Mouse (Mus musculus): Measurements from ENCODE around the gene Lef1.

The Lef1 gene

GRCm38 (mm10) chr3:131141546-131141945, 31.3 kb downstream of the Lef1 start:
- DNase-seq: peak; percentile 73

- DNase-seq: no peak
These were observed 34.0 kb downstream of the Lef1 start for GRCm38 (mm10) chr3:131144250-131144649.

DNA sequence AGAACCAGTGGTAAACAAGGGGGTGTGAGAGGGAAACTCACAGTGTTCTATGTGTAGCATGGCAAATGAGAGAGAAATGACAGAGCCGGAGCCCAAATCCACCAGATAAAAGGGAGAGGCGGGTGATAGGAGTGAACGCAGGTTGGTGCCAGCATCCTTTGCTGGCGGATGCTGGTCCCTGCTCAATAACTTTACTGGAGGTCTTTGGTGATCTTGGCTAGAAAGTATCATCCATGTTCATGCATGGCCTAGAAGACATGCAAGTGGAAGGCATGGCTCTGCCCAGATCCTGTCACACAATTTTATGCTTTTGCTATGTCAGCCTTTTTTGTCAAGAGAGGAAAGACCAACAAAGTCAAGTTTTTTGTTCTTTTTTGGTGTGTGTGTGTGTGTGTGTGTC, 42.6 kb downstream of the Lef1 start:
- no peak for DNase-seq

DNA sequence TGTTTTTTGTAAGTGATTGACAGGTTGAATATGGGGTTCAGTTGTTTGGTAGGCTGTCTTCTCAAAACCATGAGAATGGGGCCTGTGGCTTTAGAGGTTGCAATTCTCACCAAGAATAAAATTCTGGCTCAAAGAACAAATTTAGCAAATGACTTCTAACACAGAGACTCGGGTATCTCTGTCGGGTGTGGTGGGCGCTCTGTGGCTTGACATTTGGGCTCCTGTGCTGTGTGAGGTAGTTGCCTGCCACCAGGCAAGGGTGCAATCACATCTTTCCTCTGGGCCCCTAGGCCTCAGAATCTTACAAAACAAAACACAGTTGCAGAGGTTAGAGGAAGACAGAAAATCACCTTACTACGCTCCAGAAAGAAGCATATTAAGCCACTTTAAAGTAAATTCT, 43.6 kb downstream of the Lef1 start:
- DNase-seq: no peak

GRCm38 (mm10) chr3:131154576-131154975, 44.3 kb downstream of the Lef1 start:
- DNase-seq: no peak

- no peak for DNase-seq
These were observed 44.8 kb downstream of the Lef1 start for GRCm38 (mm10) chr3:131155066-131155465.

- DNase-seq: no peak
These were observed 45.4 kb downstream of the Lef1 start for GRCm38 (mm10) chr3:131155657-131156056.

GRCm38 (mm10) chr3:131156377-131156776, 46.1 kb downstream of the Lef1 start:
- DNase-seq: no peak

DNA sequence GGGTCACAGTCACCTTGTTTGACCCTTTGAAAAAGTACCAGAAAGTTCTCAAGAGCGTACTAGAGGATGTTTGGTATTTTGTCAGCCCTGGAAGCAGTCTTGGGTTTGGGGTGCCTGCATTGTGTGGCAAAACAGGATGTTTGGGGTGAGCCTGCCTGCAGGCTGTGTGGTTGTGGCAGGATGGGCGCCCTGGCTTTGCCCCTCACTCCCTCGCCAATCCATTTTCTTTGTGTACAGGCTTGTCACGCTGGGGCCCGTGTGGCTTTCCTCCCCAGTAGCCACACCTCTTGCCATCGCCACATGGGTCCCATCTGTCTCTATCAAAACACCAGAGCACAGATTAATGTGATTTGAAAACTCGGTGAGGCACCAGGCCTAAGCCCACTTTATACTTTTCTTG, 47.2 kb downstream of the Lef1 start:
- no peak for DNase-seq

- no peak for DNase-seq
These were observed 49.0 kb downstream of the Lef1 start for GRCm38 (mm10) chr3:131159204-131159760.

- no peak for DNase-seq
These were observed 49.8 kb downstream of the Lef1 start for GRCm38 (mm10) chr3:131159881-131160615.

DNA sequence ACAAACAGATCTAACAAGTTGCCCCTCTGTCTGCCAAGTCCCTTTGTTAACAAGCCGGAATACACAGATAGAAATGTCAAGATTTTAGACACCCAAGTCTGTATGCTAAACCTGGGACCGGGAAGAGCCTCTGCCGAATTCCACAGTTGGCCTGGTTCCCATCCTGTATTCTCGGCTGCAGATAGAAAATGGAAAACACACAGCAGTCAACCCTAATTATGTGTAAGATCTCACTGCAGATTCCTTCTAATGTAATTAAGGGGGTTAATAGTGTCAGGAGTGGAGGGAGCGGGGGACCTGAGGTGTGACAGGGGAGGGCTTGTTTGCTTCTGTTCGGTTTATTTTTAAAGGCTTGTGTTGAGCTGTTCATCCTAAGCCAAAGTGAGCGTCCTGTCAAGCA, 50.6 kb downstream of the Lef1 start:
- DNase-seq: no peak

GRCm38 (mm10) chr3:131167731-131168130, 57.5 kb downstream of the Lef1 start:
- no peak for DNase-seq

- DNase-seq: no peak
These were observed 58.9 kb downstream of the Lef1 start for GRCm38 (mm10) chr3:131169161-131169560.

- DNase-seq: no peak
These were observed 59.9 kb downstream of the Lef1 start for GRCm38 (mm10) chr3:131170099-131170643.

DNA sequence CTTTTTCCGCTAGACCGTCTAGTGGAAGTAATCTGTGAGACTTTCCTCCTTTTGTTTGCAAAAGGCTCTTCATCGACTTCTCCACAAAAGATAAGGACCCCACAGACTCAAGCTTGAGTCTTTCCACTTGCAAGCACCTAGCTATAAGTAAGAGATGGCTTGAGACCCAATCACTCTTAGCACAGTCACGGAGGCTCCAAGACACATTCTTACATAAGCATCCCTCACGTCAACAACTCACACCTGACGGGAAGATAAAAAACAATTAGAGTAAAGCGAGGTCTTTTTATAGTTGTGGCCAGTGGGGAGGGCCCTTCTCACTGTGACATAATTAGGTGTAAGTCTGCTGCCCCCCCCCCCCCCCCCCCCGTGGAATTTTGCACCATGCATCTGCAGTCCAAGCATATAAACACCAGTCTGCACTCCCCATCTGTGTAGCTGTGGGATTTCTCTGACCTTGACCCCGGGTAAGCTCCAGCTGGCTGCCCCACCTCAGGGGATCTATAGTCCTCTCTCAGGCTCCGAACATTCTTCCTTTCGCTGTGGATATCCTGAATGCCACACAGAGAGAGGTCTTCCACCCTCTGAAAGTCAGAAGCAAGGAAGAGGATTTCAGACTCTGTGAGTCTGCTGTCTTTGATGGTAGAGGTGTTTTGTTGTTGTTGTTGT, 61.2 kb downstream of the Lef1 start:
- no peak for DNase-seq

DNA sequence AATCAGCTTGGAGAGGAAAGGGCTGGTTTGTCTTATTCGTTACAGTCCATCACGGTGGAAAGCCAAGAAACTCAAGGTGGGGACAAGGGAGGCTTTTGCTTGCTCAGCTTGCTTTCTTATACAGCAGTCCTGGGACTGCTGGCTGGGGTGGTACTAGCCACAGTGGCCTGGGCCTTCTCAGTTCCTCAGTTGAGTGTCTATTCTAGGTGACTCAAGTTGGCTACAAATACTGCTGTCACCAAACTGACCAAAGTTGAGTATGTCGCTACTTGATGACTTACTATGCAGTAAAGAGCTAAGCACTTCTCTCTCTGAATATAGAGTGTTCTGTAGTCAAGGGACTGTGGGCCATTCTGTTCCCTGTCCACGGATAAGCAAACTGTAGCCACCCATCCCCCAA, 62.0 kb downstream of the Lef1 start:
- DNase-seq: no peak

- no peak for DNase-seq
These were observed 70.7 kb downstream of the Lef1 start for GRCm38 (mm10) chr3:131181006-131181405.

DNA sequence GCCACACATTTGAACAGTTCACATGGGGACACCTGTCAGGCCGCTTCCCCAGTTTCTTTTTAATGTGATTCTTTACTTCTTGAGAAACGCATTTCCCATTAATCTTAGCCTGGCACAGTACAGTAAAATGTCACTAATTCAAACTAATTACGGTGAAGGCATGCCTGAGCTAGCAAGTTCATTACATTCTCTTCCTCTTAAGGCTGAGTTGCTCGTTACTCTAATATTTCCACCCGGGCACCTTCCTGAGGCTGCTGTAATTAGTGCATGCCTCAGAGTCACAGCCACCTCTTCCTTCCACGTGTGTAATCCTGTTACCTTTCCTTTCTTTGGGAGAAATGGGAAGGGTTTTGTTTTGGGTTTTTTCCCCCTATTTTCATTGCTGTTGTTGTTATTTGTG, 71.9 kb downstream of the Lef1 start:
- no peak for DNase-seq

DNA sequence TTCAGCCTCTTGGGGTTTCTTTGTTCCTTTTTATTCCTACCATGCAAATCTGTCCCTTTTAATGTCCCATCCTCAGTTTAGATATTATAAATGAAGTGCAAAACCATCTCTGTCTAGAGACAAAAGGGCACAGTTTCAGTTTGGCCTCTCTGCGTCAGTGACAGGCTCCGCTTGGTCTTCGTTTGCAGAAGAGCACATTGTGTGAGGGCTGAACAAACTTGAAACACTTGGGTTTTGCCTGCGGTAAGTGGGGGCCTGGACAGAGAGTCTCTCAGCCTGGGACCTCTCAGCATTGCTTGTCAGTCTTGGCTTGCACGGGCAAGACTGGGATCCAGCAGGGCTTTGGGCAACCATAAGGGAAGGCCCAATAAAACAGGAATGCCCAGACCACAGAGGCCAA, 75.9 kb downstream of the Lef1 start:
- DNase-seq: no peak

GRCm38 (mm10) chr3:131190239-131190638, 80.0 kb downstream of the Lef1 start:
- peak; percentile 17 for DNase-seq

GRCm38 (mm10) chr3:131190671-131191367, 80.5 kb downstream of the Lef1 start:
- no peak for DNase-seq

DNA sequence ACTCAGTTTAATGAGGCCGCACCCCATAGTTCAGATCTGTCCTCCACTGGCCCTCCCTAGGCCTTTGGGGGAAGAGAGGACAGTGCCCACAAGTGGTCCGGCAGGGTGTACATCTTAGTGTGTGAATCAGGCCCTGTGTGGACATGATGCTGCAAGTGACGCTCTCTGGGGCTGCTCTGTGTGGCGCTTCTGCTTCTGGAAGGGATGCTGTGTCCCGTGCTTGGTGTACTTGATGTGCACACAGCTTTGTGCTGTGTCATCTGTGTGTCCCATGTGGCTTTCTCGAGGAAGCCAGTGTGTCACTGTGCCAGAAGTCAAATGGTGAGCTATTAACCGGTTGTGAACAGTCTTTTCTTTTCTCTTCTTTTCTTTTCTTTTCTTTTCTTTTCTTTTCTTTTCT, 81.2 kb downstream of the Lef1 start:
- no peak for DNase-seq
